Mouse (Mus musculus) CH12.LX (cell line): ENCODE results near the gene Dtnbp1. TPM values are rescaled to one million over a fixed set of nuclear protein-coding genes. Genes with fewer than 3 reads are reported as not detected.

ENCODE experiments used
- DNase-seq: peaks from one replicate; pipeline ENCODE4 v3.0.0-alpha.2; 2013; ENCODE audit errors: extremely low read depth
- H3K27ac ChIP-seq: 2 replicates; pipeline ENCODE4 v1.5.1; 2012; ENCODE audit warnings: low read depth, mild to moderate bottlenecking, control low read depth, moderate library complexity; ENCODE audit not compliant: insufficient read depth
- H3K27me3 ChIP-seq: replicated peaks from 2 replicates; pipeline ENCODE3; 2012; ENCODE audit warnings: inconsistent platforms
- H3K36me3 ChIP-seq, 2 experiments: replicated peaks in 1 of 2; 2 replicates each; pipeline versions ENCODE3 to v1.6.1; 2012; ENCODE audit warnings: inconsistent platforms in 1 of 2, low read length in 1 of 2, mild to moderate bottlenecking in 1 of 2, mixed read lengths in 1 of 2, moderate library complexity in 1 of 2; ENCODE audit not compliant: control insufficient read depth in 1 of 2, insufficient read depth in 1 of 2
- H3K4me1 ChIP-seq, 2 experiments: 2 replicates each; pipeline ENCODE4 v1.6.1; 2012; ENCODE audit warnings: inconsistent platforms in 1 of 2, moderate library complexity in 1 of 2; ENCODE audit not compliant: insufficient read depth in 2 of 2, control insufficient read depth in 1 of 2
- H3K4me2 ChIP-seq: 2 replicates; pipeline ENCODE4 v1.6.1; 2012; ENCODE audit warnings: low read depth, mild to moderate bottlenecking, control low read depth; ENCODE audit not compliant: poor library complexity, insufficient read depth, severe bottlenecking
- H3K4me3 ChIP-seq, 3 experiments: fragments of 150-350 bp in 1 of 3; sonication (generic) in 1 of 3; replicated peaks in 1 of 3; 2 replicates each; pipeline versions ENCODE3 to v1.5.1; 2011 to 2012; ENCODE audit warnings: low read depth in 2 of 3, low read length in 2 of 3, mild to moderate bottlenecking in 2 of 3, moderate library complexity in 2 of 3, control low read depth in 1 of 3, improper control_type of control experiment in 1 of 3, inconsistent platforms in 1 of 3, mixed read lengths in 1 of 3; ENCODE audit not compliant: poor library complexity in 1 of 3
- H3K79me2 ChIP-seq: replicated peaks from 2 replicates; pipeline ENCODE4 v1.6.1; 2012; ENCODE audit warnings: mild to moderate bottlenecking, moderate library complexity; ENCODE audit not compliant: control insufficient read depth, poor library complexity, insufficient read depth, severe bottlenecking; ENCODE audit errors: extremely low read depth
- H3K9ac ChIP-seq: 2 replicates; pipeline ENCODE4 v1.6.1; 2012; ENCODE audit warnings: low read depth, mild to moderate bottlenecking, control low read depth, moderate library complexity; ENCODE audit not compliant: insufficient read depth
- H3K9me3 ChIP-seq: replicated peaks from 2 replicates; pipeline ENCODE3; 2012; ENCODE audit warnings: low read length, inconsistent platforms, mixed read lengths
- BHLHE40 ChIP-seq: IDR thresholded peaks from 2 replicates; pipeline ENCODE4 v1.6.1; 2011; ENCODE audit warnings: mild to moderate bottlenecking, low read depth, low read length, improper control_type of control experiment
- CTCF ChIP-seq, 2 experiments: IDR thresholded peaks in 1 of 2; conservative IDR thresholded peaks in 1 of 2; 2 replicates each; pipeline ENCODE4 v1.5.1; 2011 to 2012; ENCODE audit warnings: low read depth in 2 of 2, low read length in 2 of 2, improper control_type of control experiment in 1 of 2, inconsistent platforms in 1 of 2, mild to moderate bottlenecking in 1 of 2, moderate library complexity in 1 of 2
- E2F4 ChIP-seq: IDR thresholded peaks from 2 replicates; pipeline ENCODE4 v1.6.1; 2011; ENCODE audit warnings: low read depth, low read length, improper control_type of control experiment; ENCODE audit not compliant: insufficient replicate concordance
- ELF1 ChIP-seq: IDR thresholded peaks from 2 replicates; pipeline ENCODE4 v1.6.1; 2014; ENCODE audit warnings: low read depth, mild to moderate bottlenecking, inconsistent platforms, low read length, improper control_type of control experiment
- HCFC1 ChIP-seq: IDR thresholded peaks from 2 replicates; pipeline ENCODE4 v1.6.1; 2012; ENCODE audit warnings: low read depth, mild to moderate bottlenecking, inconsistent platforms, low read length, improper control_type of control experiment
- JUN ChIP-seq: IDR thresholded peaks from 2 replicates; pipeline ENCODE4 v1.6.1; 2011; ENCODE audit warnings: low read depth, mild to moderate bottlenecking, low read length, improper control_type of control experiment, moderate library complexity; ENCODE audit not compliant: insufficient read depth
- KAT2A ChIP-seq: IDR thresholded peaks from 2 replicates; pipeline ENCODE4 v1.6.1; 2012; ENCODE audit warnings: low read length, improper control_type of control experiment, inconsistent platforms; ENCODE audit not compliant: insufficient replicate concordance
- MAX ChIP-seq: IDR thresholded peaks from 2 replicates; pipeline ENCODE4 v1.6.1; 2011; ENCODE audit warnings: low read length, improper control_type of control experiment
- MAZ ChIP-seq: IDR thresholded peaks from 2 replicates; pipeline ENCODE4 v1.6.1; 2012; ENCODE audit warnings: low read depth, mild to moderate bottlenecking, inconsistent platforms, low read length, improper control_type of control experiment, moderate library complexity
- MXI1 ChIP-seq: IDR thresholded peaks from 2 replicates; pipeline ENCODE4 v1.6.1; 2011; ENCODE audit warnings: mild to moderate bottlenecking, low read depth, low read length, improper control_type of control experiment
- POLR2A ChIP-seq: IDR thresholded peaks from 2 replicates; pipeline ENCODE4 v1.6.1; 2011; ENCODE audit warnings: low read depth, mild to moderate bottlenecking, improper control_type of control experiment, low read length
- SIN3A ChIP-seq: IDR thresholded peaks from 2 replicates; pipeline ENCODE4 v1.6.1; 2012; ENCODE audit warnings: low read length, improper control_type of control experiment, inconsistent platforms
- SMC3 ChIP-seq: IDR thresholded peaks from 2 replicates; pipeline ENCODE4 v1.6.1; 2011; ENCODE audit warnings: low read depth, low read length, improper control_type of control experiment
- TBP ChIP-seq: conservative IDR thresholded peaks from 2 replicates; pipeline ENCODE4 v1.6.1; 2011; ENCODE audit warnings: low read depth, low read length, improper control_type of control experiment
- UBTF ChIP-seq: IDR thresholded peaks from 2 replicates; pipeline ENCODE4 v1.6.1; 2012; ENCODE audit warnings: low read depth, mild to moderate bottlenecking, inconsistent platforms, low read length, improper control_type of control experiment, moderate library complexity
- USF1 ChIP-seq: IDR thresholded peaks from 2 replicates; pipeline ENCODE4 v1.6.1; 2014; ENCODE audit warnings: low read depth, mild to moderate bottlenecking, inconsistent platforms, low read length, improper control_type of control experiment
- ZC3H11A ChIP-seq: IDR thresholded peaks from 2 replicates; pipeline ENCODE4 v1.6.1; 2012; ENCODE audit warnings: low read depth, mild to moderate bottlenecking, inconsistent platforms, low read length, improper control_type of control experiment
- ZNF384 ChIP-seq: IDR thresholded peaks from 2 replicates; pipeline ENCODE4 v1.6.1; 2012; ENCODE audit warnings: low read depth, low read length, improper control_type of control experiment, inconsistent platforms
- dilution Hi-C: fragments of 300-500 bp; cut with MboI; formaldehyde crosslinking; loops from 2 replicates; pipeline ENCODE4 v1.14.3; 2020; ENCODE audit warnings: low sequenced_read_pairs; ENCODE audit not compliant: extremely low pct_unique_long_range_greater_than_20kb, extremely low pct_ligation_motif_present
- in situ Hi-C: fragments of 300-500 bp; cut with MboI; formaldehyde crosslinking; loops from 3 replicates; pipeline ENCODE4 v1.14.3; 2019; ENCODE audit warnings: low sequenced_read_pairs, low pct_ligation_motif_present, low pct_unique_long_range_greater_than_20kb, mixed read lengths
- polyA plus RNA-seq: library from polyadenylated mRNA; unstranded; fragments of >175 nt; gene quantifications from 2 replicates; pipeline ENCODE4 v1.2.1, GENCODE M21; 2012; ENCODE audit warnings: low read depth; ENCODE audit not compliant: insufficient read length
- total RNA-seq, 2 experiments: library from RNA; depleted of rRNA; stranded (reverse); fragments of 300-350 nt in 1 of 2; fragments of >200 nt in 1 of 2; gene quantifications; 2 replicates each; pipeline ENCODE4 v1.2.3; 2012 to 2014

Dtnbp1 gene
- total and polyA plus RNA-seq, 3 experiments: 32.4 to 69.2 (median 35.9) TPM

- H3K4me2 ChIP-seq: no peak overlapping the region
- in situ Hi-C loops (no loop called here), dilution Hi-C loops (no loop called here)
- no peaks in the 10 kb centered on the region for H3K27me3 ChIP-seq
- H3K4me1 ChIP-seq: no peaks in the 10 kb centered on the region
- no peaks in the 10 kb centered on the region for H3K9me3 ChIP-seq
- H3K9ac ChIP-seq: no peak overlapping the region
- H3K79me2 ChIP-seq: no peaks in the 10 kb centered on the region
- TF ChIP-seq HCFC1 (no peak), MAZ (no peak), UBTF (no peak), POLR2A (no peak), E2F4 (no peak), USF1 (no peak), TBP (no peak), SIN3A (no peak), JUN (no peak), ZC3H11A (no peak), MAX (no peak), ELF1 (no peak), KAT2A (no peak), SMC3 (no peak), CTCF (conservative IDR thresholded peaks at IDR 0.05 in 1 of 2, IDR thresholded peaks at IDR 0.05 in 1 of 2; ENCODE audit: low read depth in 2 of 2, low read length in 2 of 2) (no peak)
- TF ChIP-seq, all 38 proteins: peak for 0
- H3K36me3 ChIP-seq: no peaks in the 10 kb centered on the region
- DNase-seq: no peak
- no peak overlapping the region for H3K27ac ChIP-seq
- no peak overlapping the region for H3K4me3 ChIP-seq
Measured at GRCm38 (mm10) chr13:45040195-45040594, 38.2 kb upstream of the Dtnbp1 start.

- Histone ChIP-seq H3K36me3 (no peaks in the 10 kb centered on the region), H3K27ac (no peak overlapping the region), H3K4me3 (no peak overlapping the region), H3K9ac (no peak overlapping the region), H3K4me1 (peaks cover 0 to under 1% of the 10 kb centered on the region in 2 experiments; a peak in 1 of 4 replicates), H3K4me2 (no peak overlapping the region), H3K79me2 (no peaks in the 10 kb centered on the region), H3K27me3 (no peaks in the 10 kb centered on the region), H3K9me3 (no peaks in the 10 kb centered on the region)
- no peak for DNase-seq
- no peak for TF ChIP-seq MXI1
- TF ChIP-seq ZNF384: no peak
- TF ChIP-seq KAT2A: no peak
- no peak for TF ChIP-seq POLR2A
- no peak for TF ChIP-seq BHLHE40
- dilution Hi-C loops: no loop called here
- in situ Hi-C loops: no loop called here
Measured at GRCm38 (mm10) chr13:45036417-45036816, 34.5 kb upstream of the Dtnbp1 start.
